Mouse (Mus musculus): Measurements from ENCODE around the gene Zfp426.

GRCm38 (mm10) chr9:20521306-20521957, 28.9 kb upstream of the Zfp426 start, which contains the start of gene Zfp266:
- TF ChIP-seq CTCF (IDR thresholded peaks at IDR 0.05; ENCODE audit: insufficient read depth, low read depth, low read length), result no peak
- peak; percentile 65; the same call in 1 of the 2 replicates for TF ChIP-seq POLR2A (IDR thresholded peaks at IDR 0.05; ENCODE audit: insufficient read depth, low read depth, low read length)
